8 mouse cellular contexts compared by ENCODE assay signal in the genomic region with DNA sequence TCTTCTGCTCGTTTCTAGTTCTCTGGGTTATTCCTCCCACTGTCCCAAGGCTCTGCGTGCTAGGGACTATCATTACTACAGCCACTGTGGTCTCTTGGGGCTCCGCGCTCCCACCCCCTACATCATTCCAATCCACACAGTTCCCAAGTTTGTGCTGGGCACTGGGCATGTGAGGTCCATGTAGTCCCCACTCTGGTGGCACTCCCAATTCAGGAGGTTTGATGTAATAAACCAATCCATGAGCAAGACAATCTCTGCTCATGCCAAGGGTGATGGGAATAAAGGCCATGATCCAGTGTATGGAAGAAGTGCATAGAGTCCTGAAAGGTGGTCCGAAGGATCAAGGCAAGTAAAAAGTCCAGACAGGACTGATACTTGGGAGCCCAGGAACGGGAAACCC. TPM values are rescaled to one million over a fixed set of nuclear protein-coding genes. Genes with fewer than 3 reads are reported as not detected.
A peak's percentile ranks its signal among the peaks of the same experiment; 100 is the strongest.
DNase-seq lines count a peak whose midpoint lies in the region; ATAC-seq and TF ChIP-seq lines count a peak whose summit lies in the region.

Gene Pip5kl1 (plus strand): TSS at position 301 of the 400 bp plus-strand sequence.

- H3K4me2 ChIP-seq in heart, postnatal 0 days (ENCODE audit: low read depth, low read length), result peak within 1 kb of the TSS; percentile 52
- H3K4me2 ChIP-seq in hindbrain, embryonic 13.5 days, result peak within 1 kb of the TSS; percentile 91
- H3K4me2 ChIP-seq in midbrain, embryonic 13.5 days (replicated peaks), result peak within 1 kb of the TSS; percentile 98

- ATAC-seq in heart, postnatal 0 days (ENCODE audit: insufficient read depth, low read depth), result no peak
- ATAC-seq in hindbrain, embryonic 13.5 days (ENCODE audit: low FRiP score), result no peak
- no peak for ATAC-seq in midbrain, embryonic 13.5 days

- peaks cover 18% of the 10 kb centered on the region; the same call in 1 of the 2 replicates for H3K4me1 ChIP-seq in heart, postnatal 0 days (ENCODE audit: control insufficient read depth, insufficient read depth)
- H3K4me1 ChIP-seq in embryonic facial prominence, embryonic 10.5 days, result peaks cover 37% of the 10 kb centered on the region
- H3K4me1 ChIP-seq in hindbrain, embryonic 13.5 days (replicated peaks), result peaks cover 31% of the 10 kb centered on the region
- peaks cover 30% of the 10 kb centered on the region for H3K4me1 ChIP-seq in midbrain, embryonic 13.5 days (replicated peaks)

- no peak within 1 kb of the TSS for H3K27ac ChIP-seq in heart, postnatal 0 days (ENCODE audit: low read depth)
- peak within 1 kb of the TSS; percentile 76 for H3K27ac ChIP-seq in embryonic facial prominence, embryonic 10.5 days (replicated peaks)
- peak within 1 kb of the TSS; percentile 40; the same call in 1 of the 2 replicates for H3K27ac ChIP-seq in hindbrain, embryonic 13.5 days
- H3K27ac ChIP-seq in midbrain, embryonic 13.5 days, result no peak within 1 kb of the TSS

- WGBS in heart, postnatal 0 days, result 68% methylated on average over 6 of the region's 6 CpGs
- WGBS in embryonic facial prominence, embryonic 10.5 days, result 78% methylated on average over 6 of the region's 6 CpGs
- 79% methylated on average over 6 of the region's 6 CpGs for WGBS in hindbrain, embryonic 13.5 days
- WGBS in midbrain, embryonic 13.5 days, result 81% methylated on average over 6 of the region's 6 CpGs

- peaks cover 11% of the 10 kb centered on the region for H3K27me3 ChIP-seq in heart, postnatal 0 days (ENCODE audit: control insufficient read depth, insufficient read depth, low read length)
- peaks cover 36% of the 10 kb centered on the region for H3K27me3 ChIP-seq in embryonic facial prominence, embryonic 10.5 days (replicated peaks; ENCODE audit: low read depth, poor library complexity, severe bottlenecking)
- H3K27me3 ChIP-seq in hindbrain, embryonic 13.5 days, result peaks cover 34% of the 10 kb centered on the region
- H3K27me3 ChIP-seq in midbrain, embryonic 13.5 days, result peaks cover 34% of the 10 kb centered on the region

- intact Hi-C loops in heart, postnatal 36 days (cut with DNase I), result no loop called here

- no peak for TF ChIP-seq CTCF in heart, postnatal 0 days (IDR thresholded peaks at IDR 0.05; ENCODE audit: low read depth)

- H3K9me3 ChIP-seq in heart, postnatal 0 days (replicated peaks; ENCODE audit: control insufficient read depth, low read length), result no peaks in the 10 kb centered on the region
- H3K9me3 ChIP-seq in embryonic facial prominence, embryonic 10.5 days, result no peaks in the 10 kb centered on the region
- H3K9me3 ChIP-seq in hindbrain, embryonic 13.5 days, result no peaks in the 10 kb centered on the region
- no peaks in the 10 kb centered on the region for H3K9me3 ChIP-seq in midbrain, embryonic 13.5 days

- no peak within 1 kb of the TSS for H3K9ac ChIP-seq in heart, postnatal 0 days (replicated peaks; ENCODE audit: low read depth, low read length)
- H3K9ac ChIP-seq in hindbrain, embryonic 13.5 days, result peak within 1 kb of the TSS; percentile 76
- peak within 1 kb of the TSS; percentile 73 for H3K9ac ChIP-seq in midbrain, embryonic 13.5 days (replicated peaks)

- H3K4me3 ChIP-seq in heart, postnatal 0 days (ENCODE audit: low read depth, low read length), result peak within 1 kb of the TSS; percentile 19; the same call in 1 of the 2 replicates
- H3K4me3 ChIP-seq in embryonic facial prominence, embryonic 10.5 days, result peak within 1 kb of the TSS; percentile 75
- peak within 1 kb of the TSS; percentile 47 for H3K4me3 ChIP-seq in hindbrain, embryonic 13.5 days
- H3K4me3 ChIP-seq in midbrain, embryonic 13.5 days (replicated peaks), result peak within 1 kb of the TSS; percentile 54

- H3K36me3 ChIP-seq in heart, postnatal 0 days (replicated peaks; ENCODE audit: control insufficient read depth, insufficient read depth, low read length), result peaks cover 15% of the 10 kb centered on the region; the same call in 1 of the 2 replicates
- peaks cover 10% of the 10 kb centered on the region for H3K36me3 ChIP-seq in embryonic facial prominence, embryonic 10.5 days (replicated peaks)
- H3K36me3 ChIP-seq in hindbrain, embryonic 13.5 days, result peaks cover 11% of the 10 kb centered on the region
- peaks cover 10% of the 10 kb centered on the region for H3K36me3 ChIP-seq in midbrain, embryonic 13.5 days

- no peak for TF ChIP-seq EP300 in heart, postnatal 0 days (IDR thresholded peaks at IDR 0.05; ENCODE audit: low read depth)

- no peak for DNase-seq in heart, postnatal 0 days (ENCODE audit: low spot score)
- DNase-seq in heart, postnatal 36 days, result no peak
- DNase-seq in embryonic facial prominence, embryonic 10.5 days (ENCODE audit: low spot score), result no peak
- DNase-seq in adrenal gland, adult 2 months, result no peak
- no peak for DNase-seq in adrenal gland, postnatal 25 days
- DNase-seq in layer of hippocampus, adult 9-10 months (ENCODE audit: low spot score), result no peak

RNA-seq across cellular contexts. Expression of gene Pip5kl1, which starts in this region (rescaled TPM):
- not detected in 2 replicates for total RNA-seq in heart, postnatal 0 days (2014; rRNA removed; ENCODE audit: low replicate concordance)
- 0.18 TPM in 1 of 2 replicates, not detected in the other for polyA plus RNA-seq in heart, postnatal 0 days (2015; fragmentation: Nextera tagmentation; extraction: Ambion mirVana)
- under 1 TPM in 1 of 2 experiments, not detected in 1; 0.43 TPM for total RNA-seq in heart, postnatal 36 days (2021)
- polyA plus RNA-seq in embryonic facial prominence, embryonic 10.5 days (2016; fragmentation: Nextera tagmentation; extraction: Ambion mirVana), result 2.0 and 2.1 TPM in 2 replicates
- polyA plus RNA-seq in hindbrain, embryonic 13.5 days (2015; fragmentation: Nextera tagmentation; extraction: Ambion mirVana), result 9.0 and 9.6 TPM in 2 replicates
- polyA plus RNA-seq in midbrain, embryonic 13.5 days (2015; fragmentation: Nextera tagmentation; extraction: Ambion mirVana), result 4.8 TPM in 2 replicates
- total RNA-seq in adrenal gland, adult 2 months (2021), result under 1 TPM in 1 of 2 experiments, not detected in 1; 0.29 TPM
- polyA plus RNA-seq in adrenal gland, adult 2 months (2012; rRNA removed), result 0.10 TPM in 1 of 2 replicates, not detected in the other
- not detected in 2 replicates for total RNA-seq in adrenal gland, postnatal 25 days (2021)

Comparison
In these comparisons a context has a peak if more than half of its experiments do, and no peak if none do; other contexts are left out.
1. H3K27ac ChIP-seq: peak in embryonic facial prominence, embryonic 10.5 days (single experiment) and hindbrain, embryonic 13.5 days (single experiment); none in heart, postnatal 0 days (single experiment) and midbrain, embryonic 13.5 days (single experiment).
2. H3K4me3 ChIP-seq: peak in every context shown above with its lines; median percentile 75 in embryonic facial prominence, embryonic 10.5 days; 54 in midbrain, embryonic 13.5 days; 47 in hindbrain, embryonic 13.5 days; 19 in heart, postnatal 0 days.
3. Peak in every context shown above with its lines, with median percentiles within 50 percentile points of each other: H3K4me2 ChIP-seq.